Mouse (Mus musculus) ES-Bruce4 (cell line): Measurements from ENCODE around the gene Fam168a.

ENCODE experiments used
- CTCF ChIP-seq: IDR thresholded peaks from one replicate; pipeline ENCODE4 v1.8.1; 2011; ENCODE audit warnings: low read depth, low read length
- EP300 ChIP-seq: IDR thresholded peaks from 2 replicates; pipeline ENCODE4 v1.6.1; 2011; ENCODE audit warnings: low read depth, low read length; ENCODE audit not compliant: insufficient read depth

GRCm38 (mm10) chr7:100656739-100657138, 49.7 kb upstream of the Fam168a start:
- TF ChIP-seq CTCF (no peak), EP300 (no peak)
